Mouse (Mus musculus) brain, embryonic 14.5 days (tissue): ENCODE measurements at regions not wholly inside any gene's neighbourhood (a gene's known extent, or its start where the extent isn't known, plus 50 kb on each side); places are given as distances from the start of the nearest gene placed in this dataset.

Experiments used
- CTCF ChIP-seq: fragments of 200-500 bp; IDR thresholded peaks from 2 replicates; pipeline ENCODE4 v1.5.1; 2012; ENCODE audit warnings: inconsistent platforms, mild to moderate bottlenecking, moderate library complexity, borderline replicate concordance; ENCODE audit not compliant: insufficient read depth, insufficient read length; ENCODE audit errors: extremely low read depth
- POLR2A ChIP-seq: fragments of 200-500 bp; IDR thresholded peaks from 2 replicates; pipeline ENCODE4 v1.6.1; 2012; ENCODE audit warnings: mild to moderate bottlenecking, inconsistent platforms, borderline replicate concordance; ENCODE audit not compliant: poor library complexity, insufficient read depth, insufficient read length, severe bottlenecking; ENCODE audit errors: extremely low read depth

- TF ChIP-seq CTCF = no peak
- no peak for TF ChIP-seq POLR2A
These were observed 787.1 kb downstream of the Tbl1xr1 start for GRCm38 (mm10) chr3:22863595-22863994.
